Mouse (Mus musculus) limb, embryonic 13.5 days (tissue): Measurements from ENCODE around the gene Lsamp. TPM values are rescaled to one million over a fixed set of nuclear protein-coding genes. Genes with fewer than 3 reads are reported as not detected.

ENCODE experiments used
- ATAC-seq: fragments of 200-750 bp; cut with Nextera tagmentation; 2 replicates; pipeline ENCODE4 v1.8.0; 2017; ENCODE audit warnings: low read depth, moderate number of reproducible peaks, moderate TSS enrichment; ENCODE audit not compliant: low FRiP score
- H3K27ac ChIP-seq: fragments of 300-500 bp; sonication (generic); 2 replicates; pipeline ENCODE4 v1.5.1; 2015; ENCODE audit warnings: inconsistent platforms, mild to moderate bottlenecking, moderate library complexity
- H3K27me3 ChIP-seq: fragments of 300-500 bp; sonication (generic); 2 replicates; pipeline ENCODE4 v1.6.1; 2015; ENCODE audit warnings: mild to moderate bottlenecking, inconsistent platforms
- H3K36me3 ChIP-seq: fragments of 300-500 bp; sonication (generic); 2 replicates; pipeline ENCODE4 v1.6.1; 2015; ENCODE audit warnings: inconsistent platforms, mild to moderate bottlenecking, moderate library complexity
- H3K4me1 ChIP-seq: fragments of 300-500 bp; sonication (generic); 2 replicates; pipeline ENCODE4 v1.6.1; 2015; ENCODE audit warnings: inconsistent platforms
- H3K4me2 ChIP-seq: fragments of 300-500 bp; sonication (generic); replicated peaks from 2 replicates; pipeline ENCODE4 v1.6.1; 2015; ENCODE audit warnings: inconsistent platforms, mild to moderate bottlenecking, moderate library complexity
- H3K4me3 ChIP-seq: fragments of 300-500 bp; sonication (generic); 2 replicates; pipeline ENCODE4 v1.5.1; 2015; ENCODE audit warnings: moderate library complexity, mild to moderate bottlenecking, inconsistent platforms
- H3K9ac ChIP-seq: fragments of 300-500 bp; sonication (generic); 2 replicates; pipeline ENCODE4 v1.6.1; 2015; ENCODE audit warnings: mild to moderate bottlenecking, inconsistent platforms
- H3K9me3 ChIP-seq: fragments of 300-500 bp; sonication (generic); 2 replicates; pipeline ENCODE4 v1.6.1; 2016; ENCODE audit warnings: inconsistent platforms
- WGBS: fragments of 180-500 bp; shearing (Covaris S2); methylation state at CpG from one replicate; pipeline ENCODE4 v1.1.7; 2015; 5-methylcytosine and 5-hydroxymethylcytosine counted together
- polyA plus RNA-seq: library from polyadenylated mRNA; unstranded; fragments of >200 nt; fragmentation: Nextera tagmentation; extraction: Ambion mirVana; gene quantifications from 2 replicates; pipeline ENCODE4 v1.2.1, GENCODE M21; 2015

The Lsamp gene
- polyA plus RNA-seq, 1 experiment from 2014 or later = 11.3 TPM

- H3K27ac ChIP-seq = no peak overlapping the region
- H3K27me3 ChIP-seq = no peaks in the 10 kb centered on the region
- no peak for ATAC-seq
- no peak overlapping the region for H3K4me3 ChIP-seq
- H3K4me1 ChIP-seq = no peaks in the 10 kb centered on the region
- 87% methylated on average over 2 of the region's 2 CpGs for WGBS
- H3K36me3 ChIP-seq = no peaks in the 10 kb centered on the region
- H3K9ac ChIP-seq = no peak overlapping the region
- H3K4me2 ChIP-seq = no peak overlapping the region
- H3K9me3 ChIP-seq = no peaks in the 10 kb centered on the region
These were observed 2047.9 kb downstream of the Lsamp start for GRCm38 (mm10) chr16:42032030-42032429.

- Histone ChIP-seq H3K4me1 (no peaks in the 10 kb centered on the region), H3K4me3 (no peak overlapping the region), H3K27ac (no peak overlapping the region), H3K9me3 (no peaks in the 10 kb centered on the region), H3K36me3 (no peaks in the 10 kb centered on the region), H3K27me3 (no peaks in the 10 kb centered on the region), H3K4me2 (no peak overlapping the region), H3K9ac (no peak overlapping the region)
- WGBS = 57% methylated on average over 2 of the region's 2 CpGs
- no peak for ATAC-seq
These were observed 2049.3 kb downstream of the Lsamp start for GRCm38 (mm10) chr16:42033449-42033848.

DNA sequence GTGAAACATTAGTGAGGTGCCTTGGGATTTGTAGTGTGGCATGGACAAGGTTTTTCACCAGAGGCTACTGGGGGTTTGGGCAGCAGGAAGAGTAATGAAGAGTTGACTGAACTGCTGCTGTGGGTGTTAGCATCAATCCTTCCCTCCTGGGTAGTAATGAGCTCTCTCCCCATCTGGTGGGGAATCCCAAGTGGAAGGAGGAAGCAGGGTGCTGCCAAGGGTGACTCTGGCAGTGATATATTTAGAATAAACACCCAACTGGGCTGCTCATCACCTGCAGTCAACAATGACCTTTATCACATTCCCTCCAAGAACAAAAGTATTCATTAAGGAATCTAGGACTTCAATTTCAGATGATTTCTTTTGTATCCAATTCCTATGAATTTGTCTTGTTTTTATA is 2064.0 kb downstream of the Lsamp start:
- Histone ChIP-seq H3K27ac (no peak overlapping the region), H3K4me1 (no peaks in the 10 kb centered on the region), H3K36me3 (no peaks in the 10 kb centered on the region), H3K4me2 (no peak overlapping the region), H3K27me3 (no peaks in the 10 kb centered on the region), H3K4me3 (no peak overlapping the region), H3K9me3 (no peaks in the 10 kb centered on the region), H3K9ac (no peak overlapping the region)
- no peak for ATAC-seq

DNA sequence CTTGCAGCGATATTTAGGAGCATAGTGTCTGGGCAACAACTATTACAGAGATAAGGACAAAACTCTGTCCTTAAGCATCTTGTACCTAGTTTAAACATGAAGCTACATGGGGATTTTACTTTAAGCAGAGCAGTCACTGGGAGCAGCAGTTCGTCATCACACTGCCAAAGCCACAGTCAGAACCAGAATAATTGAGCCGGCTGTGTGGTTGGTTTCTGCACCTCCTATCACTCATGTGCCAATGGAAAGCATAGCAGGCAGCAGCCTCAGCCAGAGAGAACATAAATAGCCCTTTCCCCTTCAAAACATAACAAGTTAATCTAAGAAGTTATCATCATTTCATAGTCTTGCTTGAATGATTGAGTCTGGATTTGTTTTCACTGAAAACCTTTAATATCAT is 2075.8 kb downstream of the Lsamp start:
- no peaks in the 10 kb centered on the region for H3K4me1 ChIP-seq
- no peak overlapping the region for H3K9ac ChIP-seq
- H3K27me3 ChIP-seq = no peaks in the 10 kb centered on the region
- 74% methylated on average over 3 of the region's 3 CpGs for WGBS
- H3K4me3 ChIP-seq = no peak overlapping the region
- no peak for ATAC-seq
- H3K36me3 ChIP-seq = no peaks in the 10 kb centered on the region
- no peaks in the 10 kb centered on the region for H3K9me3 ChIP-seq
- no peak overlapping the region for H3K27ac ChIP-seq
- no peak overlapping the region for H3K4me2 ChIP-seq

DNA sequence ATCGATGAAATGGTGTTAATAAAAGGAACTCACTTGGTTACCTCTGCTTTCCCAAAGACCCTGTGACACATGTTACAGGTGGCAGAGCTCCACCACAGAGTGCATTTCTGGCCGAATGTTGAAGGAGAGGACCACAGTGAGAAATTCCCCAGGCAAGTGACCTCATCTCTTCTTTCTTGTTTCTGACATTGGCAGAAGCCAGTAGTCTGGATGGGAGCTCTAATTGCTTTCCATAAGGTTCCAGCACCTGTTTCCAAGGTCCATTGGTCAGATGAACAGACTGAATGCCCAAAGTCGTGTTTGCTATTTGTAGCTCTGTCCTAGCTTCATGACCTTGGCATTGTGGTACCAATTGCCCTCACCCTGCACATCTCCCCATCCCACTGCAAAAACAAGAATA is 2090.2 kb downstream of the Lsamp start:
- no peak for ATAC-seq
- Histone ChIP-seq H3K4me3 (no peak overlapping the region), H3K9ac (no peak overlapping the region), H3K27ac (no peak overlapping the region), H3K4me2 (no peak overlapping the region), H3K27me3 (no peaks in the 10 kb centered on the region), H3K4me1 (no peaks in the 10 kb centered on the region), H3K36me3 (no peaks in the 10 kb centered on the region), H3K9me3 (no peaks in the 10 kb centered on the region)
- WGBS = 72% methylated on average over 3 of the region's 3 CpGs

DNA sequence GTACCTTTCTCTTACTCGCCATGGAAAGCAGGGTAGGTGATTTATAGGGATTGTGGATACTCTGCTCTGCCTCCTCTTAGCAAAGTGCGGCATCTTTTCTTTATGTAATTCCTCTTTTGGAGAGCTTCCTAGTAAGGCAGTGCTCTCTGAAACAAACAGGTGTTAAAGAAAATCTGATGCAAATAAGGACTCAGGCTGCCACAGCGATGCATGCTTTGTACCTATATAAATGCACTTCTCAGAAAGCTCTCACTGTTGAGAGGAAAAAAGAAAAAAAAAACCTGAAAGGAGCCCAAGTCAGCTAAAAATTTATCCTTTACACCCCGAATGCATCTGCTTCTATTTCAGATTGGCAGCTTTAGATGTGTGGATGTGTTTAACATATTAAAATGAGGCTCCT is 2095.4 kb downstream of the Lsamp start:
- ATAC-seq = no peak
- no peaks in the 10 kb centered on the region for H3K9me3 ChIP-seq
- H3K4me2 ChIP-seq = no peak overlapping the region
- WGBS = 74% methylated on average over 4 of the region's 4 CpGs
- H3K9ac ChIP-seq = no peak overlapping the region
- H3K27me3 ChIP-seq = no peaks in the 10 kb centered on the region
- H3K36me3 ChIP-seq = no peaks in the 10 kb centered on the region
- H3K4me3 ChIP-seq = no peak overlapping the region
- H3K27ac ChIP-seq = no peak overlapping the region
- no peaks in the 10 kb centered on the region for H3K4me1 ChIP-seq

- H3K9ac ChIP-seq = no peak overlapping the region
- no peaks in the 10 kb centered on the region for H3K27me3 ChIP-seq
- 51% methylated on average over 2 of the region's 2 CpGs for WGBS
- no peak for ATAC-seq
- H3K4me3 ChIP-seq = no peak overlapping the region
- no peaks in the 10 kb centered on the region for H3K36me3 ChIP-seq
- H3K4me2 ChIP-seq = no peak overlapping the region
- H3K9me3 ChIP-seq = no peaks in the 10 kb centered on the region
- H3K4me1 ChIP-seq = no peaks in the 10 kb centered on the region
- H3K27ac ChIP-seq = no peak overlapping the region
These were observed 2097.4 kb downstream of the Lsamp start for GRCm38 (mm10) chr16:42081611-42082010.

DNA sequence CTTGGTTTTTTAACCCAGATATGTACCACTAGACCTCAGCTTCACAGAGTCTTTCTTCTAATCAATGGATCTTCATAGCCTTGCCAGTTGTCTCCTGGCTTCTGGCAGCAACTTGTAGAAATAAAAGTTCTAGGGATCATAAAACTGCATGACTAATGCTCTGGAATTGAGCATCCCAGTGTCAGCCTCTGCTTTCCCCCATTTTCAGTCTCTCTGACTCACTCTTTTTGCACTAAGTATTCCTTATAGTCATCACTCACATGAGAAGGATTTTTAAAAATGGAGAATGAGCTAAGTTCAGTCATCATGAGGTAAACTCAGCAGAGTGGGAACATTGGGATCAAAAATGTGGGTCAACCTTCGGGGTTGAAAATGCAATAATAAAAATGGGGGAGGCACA is 2113.3 kb downstream of the Lsamp start:
- WGBS = 92% methylated on average over 1 of the region's 1 CpGs

GRCm38 (mm10) chr16:42102186-42102585 is 2118.0 kb downstream of the Lsamp start:
- H3K27ac ChIP-seq = no peak overlapping the region
- ATAC-seq = no peak
- no peaks in the 10 kb centered on the region for H3K9me3 ChIP-seq
- no peak overlapping the region for H3K9ac ChIP-seq
- H3K36me3 ChIP-seq = no peaks in the 10 kb centered on the region
- H3K4me1 ChIP-seq = no peaks in the 10 kb centered on the region
- 66% methylated on average over 2 of the region's 2 CpGs for WGBS
- H3K27me3 ChIP-seq = no peaks in the 10 kb centered on the region
- no peak overlapping the region for H3K4me3 ChIP-seq
- H3K4me2 ChIP-seq = no peak overlapping the region

More for the DNA sequence above, 2113.3 kb downstream of the Lsamp start:
- H3K4me1 ChIP-seq = no peaks in the 10 kb centered on the region
- H3K4me2 ChIP-seq = no peak overlapping the region
- no peak overlapping the region for H3K27ac ChIP-seq
- no peaks in the 10 kb centered on the region for H3K36me3 ChIP-seq
- no peak overlapping the region for H3K9ac ChIP-seq
- no peak overlapping the region for H3K4me3 ChIP-seq
- H3K27me3 ChIP-seq = no peaks in the 10 kb centered on the region
- ATAC-seq = no peak
- no peaks in the 10 kb centered on the region for H3K9me3 ChIP-seq

GRCm38 (mm10) chr16:42102635-42103034 is 2118.5 kb downstream of the Lsamp start:
- Histone ChIP-seq H3K9me3 (no peaks in the 10 kb centered on the region), H3K4me1 (no peaks in the 10 kb centered on the region), H3K27ac (no peak overlapping the region), H3K27me3 (no peaks in the 10 kb centered on the region), H3K36me3 (no peaks in the 10 kb centered on the region), H3K4me3 (no peak overlapping the region), H3K9ac (no peak overlapping the region), H3K4me2 (no peak overlapping the region)
- ATAC-seq = no peak
- WGBS = 70% methylated on average over 8 of the region's 8 CpGs

DNA sequence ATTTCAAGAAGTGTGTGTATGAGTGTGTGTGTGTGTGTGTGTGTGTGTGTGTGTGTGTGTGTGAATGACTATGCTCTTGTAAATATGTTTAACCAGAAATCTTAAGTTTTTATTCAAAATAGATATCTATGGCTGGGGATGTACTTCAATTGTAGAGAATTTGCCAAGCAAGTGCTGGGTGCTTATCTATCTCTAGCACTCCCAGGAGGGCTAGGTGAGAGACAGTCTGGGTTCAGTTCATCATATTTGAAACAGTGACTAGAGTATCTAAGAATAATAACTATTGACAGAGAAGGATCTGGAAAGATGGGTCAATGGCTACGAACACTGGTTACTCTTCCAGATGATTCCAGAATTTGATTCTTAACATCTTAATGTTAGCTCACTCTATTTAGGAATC is 2128.1 kb downstream of the Lsamp start:
- H3K4me2 ChIP-seq = no peak overlapping the region
- WGBS = 94% methylated on average over 1 of the region's 1 CpGs
- no peaks in the 10 kb centered on the region for H3K4me1 ChIP-seq
- no peaks in the 10 kb centered on the region for H3K36me3 ChIP-seq
- no peaks in the 10 kb centered on the region for H3K9me3 ChIP-seq
- no peak overlapping the region for H3K4me3 ChIP-seq
- H3K27me3 ChIP-seq = no peaks in the 10 kb centered on the region
- no peak overlapping the region for H3K9ac ChIP-seq
- H3K27ac ChIP-seq = no peak overlapping the region
- ATAC-seq = no peak

DNA sequence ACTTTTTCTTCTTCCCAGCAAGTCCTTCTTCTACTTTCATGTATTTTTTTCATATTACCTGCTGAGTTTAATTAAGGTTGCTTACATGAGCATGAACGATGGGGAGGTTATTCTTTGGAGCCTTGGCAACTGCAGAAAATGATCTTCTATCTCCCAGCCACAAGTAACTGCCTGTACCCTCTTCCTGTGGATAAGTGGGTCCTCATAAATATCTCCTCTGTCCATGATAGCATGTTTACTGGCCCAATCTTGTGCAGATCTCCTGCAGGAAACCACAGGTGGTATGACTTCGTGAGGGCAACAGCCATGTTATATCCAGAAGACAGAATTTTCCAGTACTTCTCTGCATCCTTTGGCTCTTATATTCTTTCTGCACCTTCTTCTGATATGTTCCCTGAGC is 2129.1 kb downstream of the Lsamp start:
- no peak overlapping the region for H3K4me3 ChIP-seq
- no peak for ATAC-seq
- no peak overlapping the region for H3K4me2 ChIP-seq
- no peaks in the 10 kb centered on the region for H3K36me3 ChIP-seq
- H3K27me3 ChIP-seq = no peaks in the 10 kb centered on the region
- no peak overlapping the region for H3K9ac ChIP-seq
- no peaks in the 10 kb centered on the region for H3K4me1 ChIP-seq
- no peaks in the 10 kb centered on the region for H3K9me3 ChIP-seq
- WGBS = 73% methylated on average over 2 of the region's 2 CpGs
- no peak overlapping the region for H3K27ac ChIP-seq

DNA sequence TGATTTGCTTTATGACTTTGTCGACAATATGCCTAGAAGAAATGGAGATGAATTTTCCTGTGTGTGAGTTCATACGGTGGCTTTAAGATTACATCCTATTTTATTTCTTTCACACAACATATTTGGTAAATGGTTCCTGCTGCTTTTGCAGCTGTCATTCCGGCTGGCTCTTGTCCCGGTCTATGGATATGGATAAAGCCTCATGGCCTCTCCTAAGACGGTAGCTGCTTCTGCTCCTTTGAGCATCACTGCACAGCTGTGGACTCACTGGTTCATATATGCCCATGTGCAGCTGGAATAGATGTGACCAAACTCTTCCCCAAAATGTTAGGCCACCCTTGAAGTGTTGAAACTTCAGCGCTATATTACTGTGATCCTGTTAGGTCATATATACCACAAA is 2137.6 kb downstream of the Lsamp start:
- Histone ChIP-seq H3K4me2 (no peak overlapping the region), H3K9ac (no peak overlapping the region), H3K4me1 (no peaks in the 10 kb centered on the region), H3K27ac (no peak overlapping the region), H3K27me3 (no peaks in the 10 kb centered on the region), H3K4me3 (no peak overlapping the region), H3K9me3 (no peaks in the 10 kb centered on the region), H3K36me3 (no peaks in the 10 kb centered on the region)
- ATAC-seq = peak; percentile 66; the same call in 1 of the 2 replicates
- 83% methylated on average over 6 of the region's 6 CpGs for WGBS
